Mouse (Mus musculus) midbrain, embryonic 11.5 days (tissue): ENCODE measurements around the gene Kremen1. TPM values are rescaled to one million over a fixed set of nuclear protein-coding genes. Genes with fewer than 3 reads are reported as not detected.

Experiments used
- ATAC-seq: fragments of 200-750 bp; cut with Nextera tagmentation; 2 replicates; pipeline ENCODE4 v1.8.0; 2017; ENCODE audit warnings: moderate TSS enrichment, moderate library complexity; ENCODE audit not compliant: low FRiP score
- DNase-seq: peaks from one replicate; pipeline ENCODE4 v3.0.0; 2015; ENCODE audit warnings: low spot score; ENCODE audit errors: missing footprints
- H3K27ac ChIP-seq: fragments of 300-500 bp; sonication (generic); 2 replicates; pipeline ENCODE4 v1.5.1; 2014; ENCODE audit warnings: low read depth, low read length
- H3K27me3 ChIP-seq: fragments of 300-500 bp; sonication (generic); 2 replicates; pipeline ENCODE4 v1.6.1; 2014; ENCODE audit warnings: mild to moderate bottlenecking, low read length, moderate library complexity, mixed read lengths; ENCODE audit not compliant: control insufficient read depth, insufficient read depth
- H3K36me3 ChIP-seq: fragments of 300-500 bp; sonication (generic); 2 replicates; pipeline ENCODE4 v1.6.1; 2014; ENCODE audit warnings: mild to moderate bottlenecking, low read length, moderate library complexity, mixed read lengths; ENCODE audit not compliant: control insufficient read depth, insufficient read depth
- H3K4me1 ChIP-seq: fragments of 300-500 bp; sonication (generic); 2 replicates; pipeline ENCODE4 v1.6.1; 2014; ENCODE audit warnings: low read length; ENCODE audit not compliant: control insufficient read depth, insufficient read depth
- H3K4me2 ChIP-seq: fragments of 300-500 bp; sonication (generic); 2 replicates; pipeline ENCODE4 v1.6.1; 2014; ENCODE audit warnings: mild to moderate bottlenecking, moderate library complexity
- H3K4me3 ChIP-seq: fragments of 300-500 bp; sonication (generic); 2 replicates; pipeline ENCODE4 v1.5.1; 2014; ENCODE audit warnings: low read depth, low read length
- H3K9ac ChIP-seq: fragments of 300-500 bp; sonication (generic); 2 replicates; pipeline ENCODE4 v1.6.1; 2014; ENCODE audit warnings: low read length
- H3K9me3 ChIP-seq: fragments of 300-500 bp; sonication (generic); 2 replicates; pipeline ENCODE4 v1.6.1; 2016; ENCODE audit warnings: low read length; ENCODE audit not compliant: control insufficient read depth
- WGBS: fragments of 180-500 bp; shearing (Covaris S2); extraction: QIAGEN DNeasy Blood & Tissue Kit; methylation state at CpG from one replicate; pipeline ENCODE4 v1.1.7; 2014; 5-methylcytosine and 5-hydroxymethylcytosine counted together
- polyA plus RNA-seq: library from polyadenylated mRNA; unstranded; fragments of >200 nt; fragmentation: Nextera tagmentation; extraction: Ambion mirVana; gene quantifications from 2 replicates; pipeline ENCODE4 v1.2.1, GENCODE M21; 2014

Kremen1 gene
- polyA plus RNA-seq, 1 experiment from 2014 or later: 6.9 TPM

GRCm38 (mm10) chr11:5290691-5291090 is 29.3 kb upstream of the Kremen1 start:
- Histone ChIP-seq H3K4me1 (peaks cover 2% of the 10 kb centered on the region; the same call in 1 of the 2 replicates), H3K4me2 (no peak overlapping the region), H3K36me3 (0 out of 2 replicates have a peak, but pooled peaks cover 5% of the 10 kb centered on the region), H3K27ac (no peak overlapping the region), H3K27me3 (no peaks in the 10 kb centered on the region), H3K9ac (no peak overlapping the region), H3K9me3 (no peaks in the 10 kb centered on the region), H3K4me3 (no peak overlapping the region)
- 13% methylated on average over 5 of the region's 5 CpGs for WGBS
- DNase-seq (peak; percentile 97), ATAC-seq (no peak)

GRCm38 (mm10) chr11:5289826-5290580 is 28.6 kb upstream of the Kremen1 start:
- 0 out of 2 replicates have a peak, but pooled peaks cover 5% of the 10 kb centered on the region for H3K36me3 ChIP-seq
- no peak for DNase-seq
- WGBS: 86% methylated on average over 4 of the region's 4 CpGs
- H3K4me2 ChIP-seq: no peak overlapping the region
- no peak overlapping the region for H3K27ac ChIP-seq
- H3K9ac ChIP-seq: no peak overlapping the region
- ATAC-seq: no peak
- peaks cover 2% of the 10 kb centered on the region; the same call in 1 of the 2 replicates for H3K4me1 ChIP-seq
- H3K9me3 ChIP-seq: no peaks in the 10 kb centered on the region
- no peaks in the 10 kb centered on the region for H3K27me3 ChIP-seq
- H3K4me3 ChIP-seq: no peak overlapping the region

- no peak overlapping the region for H3K27ac ChIP-seq
- WGBS: 97% methylated on average over 2 of the region's 2 CpGs
- no peak overlapping the region for H3K4me2 ChIP-seq
- peaks cover 32% of the 10 kb centered on the region for H3K36me3 ChIP-seq
- ATAC-seq (no peak), DNase-seq (no peak)
- H3K9me3 ChIP-seq: no peaks in the 10 kb centered on the region
- no peak overlapping the region for H3K9ac ChIP-seq
- H3K4me1 ChIP-seq: no peaks in the 10 kb centered on the region
- no peaks in the 10 kb centered on the region for H3K27me3 ChIP-seq
- no peak overlapping the region for H3K4me3 ChIP-seq
Measured at GRCm38 (mm10) chr11:5283987-5284386, 22.6 kb upstream of the Kremen1 start.

GRCm38 (mm10) chr11:5280932-5281331 is 19.6 kb upstream of the Kremen1 start:
- no peak overlapping the region for H3K9ac ChIP-seq

GRCm38 (mm10) chr11:5278463-5278862 is 17.1 kb upstream of the Kremen1 start:
- Histone ChIP-seq H3K4me2 (no peak overlapping the region), H3K9ac (no peak overlapping the region), H3K4me3 (no peak overlapping the region), H3K27ac (no peak overlapping the region), H3K27me3 (no peaks in the 10 kb centered on the region), H3K36me3 (peaks cover 20% of the 10 kb centered on the region), H3K9me3 (no peaks in the 10 kb centered on the region), H3K4me1 (no peaks in the 10 kb centered on the region)
- 95% methylated on average over 2 of the region's 2 CpGs for WGBS
- DNase-seq: no peak
- ATAC-seq: no peak

More at GRCm38 (mm10) chr11:5280932-5281331, 19.6 kb upstream of the Kremen1 start:
- H3K27ac ChIP-seq: no peak overlapping the region
- no peak for ATAC-seq
- no peak overlapping the region for H3K4me2 ChIP-seq
- 89% methylated on average over 7 of the region's 7 CpGs for WGBS
- no peak for DNase-seq
- H3K4me1 ChIP-seq: no peaks in the 10 kb centered on the region
- no peak overlapping the region for H3K4me3 ChIP-seq
- no peaks in the 10 kb centered on the region for H3K9me3 ChIP-seq
- peaks cover 28% of the 10 kb centered on the region for H3K36me3 ChIP-seq
- H3K27me3 ChIP-seq: no peaks in the 10 kb centered on the region

- peaks cover 14% of the 10 kb centered on the region for H3K36me3 ChIP-seq
- no peak for ATAC-seq
- 76% methylated on average over 5 of the region's 5 CpGs for WGBS
Measured at GRCm38 (mm10) chr11:5277307-5277971, 16.1 kb upstream of the Kremen1 start.

GRCm38 (mm10) chr11:5275216-5275615 is 13.9 kb upstream of the Kremen1 start:
- no peak for ATAC-seq

More at GRCm38 (mm10) chr11:5277307-5277971, 16.1 kb upstream of the Kremen1 start:
- H3K27me3 ChIP-seq: no peaks in the 10 kb centered on the region
- no peak overlapping the region for H3K4me3 ChIP-seq
- H3K9ac ChIP-seq: no peak overlapping the region
- no peak overlapping the region for H3K4me2 ChIP-seq
- H3K27ac ChIP-seq: no peak overlapping the region
- no peak for DNase-seq
- peaks cover 2% of the 10 kb centered on the region; the same call in 1 of the 2 replicates for H3K4me1 ChIP-seq
- no peaks in the 10 kb centered on the region for H3K9me3 ChIP-seq

GRCm38 (mm10) chr11:5272536-5273234 is 11.3 kb upstream of the Kremen1 start:
- H3K4me1 ChIP-seq: peaks cover 3% of the 10 kb centered on the region; the same call in 1 of the 2 replicates
- no peak overlapping the region for H3K4me3 ChIP-seq
- H3K9me3 ChIP-seq: no peaks in the 10 kb centered on the region
- ATAC-seq (no peak), DNase-seq (no peak)
- no peak overlapping the region for H3K9ac ChIP-seq
- WGBS: 73% methylated on average over 8 of the region's 9 CpGs
- no peak overlapping the region for H3K27ac ChIP-seq
- H3K36me3 ChIP-seq: no peaks in the 10 kb centered on the region
- no peaks in the 10 kb centered on the region for H3K27me3 ChIP-seq
- H3K4me2 ChIP-seq: no peak overlapping the region

More at GRCm38 (mm10) chr11:5275216-5275615, 13.9 kb upstream of the Kremen1 start:
- Histone ChIP-seq H3K9ac (no peak overlapping the region), H3K4me1 (peaks cover 3% of the 10 kb centered on the region; the same call in 1 of the 2 replicates), H3K27me3 (no peaks in the 10 kb centered on the region), H3K4me2 (no peak overlapping the region), H3K27ac (no peak overlapping the region), H3K9me3 (no peaks in the 10 kb centered on the region), H3K4me3 (no peak overlapping the region), H3K36me3 (0 out of 2 replicates have a peak, but pooled peaks cover 3% of the 10 kb centered on the region)
- 86% methylated on average over 4 of the region's 4 CpGs for WGBS
- peak; percentile 75 for DNase-seq

GRCm38 (mm10) chr11:5272066-5272360 is 10.7 kb upstream of the Kremen1 start:
- Histone ChIP-seq H3K9ac (no peak overlapping the region), H3K9me3 (no peaks in the 10 kb centered on the region), H3K27me3 (no peaks in the 10 kb centered on the region), H3K27ac (no peak overlapping the region), H3K4me2 (no peak overlapping the region), H3K4me3 (no peak overlapping the region), H3K4me1 (peaks cover 3% of the 10 kb centered on the region; the same call in 1 of the 2 replicates), H3K36me3 (no peaks in the 10 kb centered on the region)
- no peak for ATAC-seq
- DNase-seq: no peak
- WGBS: 80% methylated on average over 4 of the region's 4 CpGs
